Mouse (Mus musculus) liver, postnatal 0 days (tissue): ENCODE results near the gene Fam124b.

Experiments used
- CTCF ChIP-seq: sonication (generic); IDR thresholded peaks from 2 replicates; pipeline ENCODE4 v1.5.1; 2016; ENCODE audit warnings: antibody characterized with exemption, low read depth
- EP300 ChIP-seq: IDR thresholded peaks from 2 replicates; pipeline ENCODE4 v1.6.1; 2016; ENCODE audit warnings: antibody characterized with exemption, low read depth, mild to moderate bottlenecking

GRCm38 (mm10) chr1:80192837-80193236 lies 25.4 kb downstream of the Fam124b start:
- TF ChIP-seq CTCF: no peak
- no peak for TF ChIP-seq EP300
